Mouse (Mus musculus) heart, adult 8-10 months (tissue): ENCODE measurements around the gene H1fx. TPM values are rescaled to one million over a fixed set of nuclear protein-coding genes. Genes with fewer than 3 reads are reported as not detected.
A peak's percentile ranks its signal among the peaks of the same experiment; 100 is the strongest.
"Not testable (repeated sequence)": the region's sequence is repeated elsewhere in the genome, so short reads cannot be mapped to it uniquely, and the experiment has no call there.

ENCODE experiments used
- DNase-seq: peaks from one replicate; pipeline ENCODE4 v3.0.0; 2022; ENCODE audit warnings: low spot score
- microRNA-seq: library from miRNA; unstranded; fragments of <30 nt; microRNA quantifications from one replicate; pipeline ENCODE4 v1.2.0, GENCODE M21; 2022
- total RNA-seq, 4 experiments: library from RNA; stranded (reverse); gene quantifications; 2 replicates each; pipeline ENCODE4 v1.2.4; 2022

Gene H1fx
- total RNA-seq, 4 experiments from 2014 or later = 0.80 to 1.4 (median 1.2) TPM

- DNase-seq = no peak
These were observed 379 bp downstream of the H1fx start for GRCm38 (mm10) chr6:87981030-87981485.

DNA sequence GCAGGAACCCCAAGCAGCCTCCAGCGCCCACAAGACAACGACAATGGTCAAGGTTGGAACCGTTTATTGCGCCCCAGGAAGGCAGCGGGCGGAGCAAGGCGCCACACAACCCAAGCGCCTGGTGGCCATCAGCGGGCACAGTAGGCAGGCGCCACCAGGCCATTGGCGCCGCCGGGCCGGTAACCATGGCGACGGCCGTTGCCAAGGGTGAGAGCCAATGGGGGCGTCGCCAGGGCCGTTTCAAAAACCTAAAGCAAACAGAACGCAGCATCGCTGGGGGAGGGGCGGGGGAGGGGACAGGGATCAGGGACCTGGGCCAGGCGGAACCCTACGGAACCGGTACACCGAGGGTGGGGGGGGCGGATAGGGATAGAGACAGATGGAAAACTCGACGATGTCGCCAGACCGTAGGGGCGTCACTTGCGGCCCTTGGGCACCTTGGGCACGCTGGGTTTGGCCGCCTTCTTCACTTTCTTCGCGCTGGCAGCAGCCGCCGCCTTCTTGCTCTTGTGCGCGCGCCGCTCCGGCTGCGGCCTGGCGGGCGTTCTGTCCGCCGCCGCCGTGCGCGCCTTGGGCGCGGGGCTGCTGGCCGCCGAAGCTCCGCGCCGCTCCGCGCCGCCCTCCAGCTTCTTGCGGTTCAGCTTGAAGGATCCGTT lies 935 bp downstream of the H1fx start:
- no peak for DNase-seq

- DNase-seq = no peak
These were observed 1.7 kb downstream of the H1fx start for GRCm38 (mm10) chr6:87979728-87980127.

DNA sequence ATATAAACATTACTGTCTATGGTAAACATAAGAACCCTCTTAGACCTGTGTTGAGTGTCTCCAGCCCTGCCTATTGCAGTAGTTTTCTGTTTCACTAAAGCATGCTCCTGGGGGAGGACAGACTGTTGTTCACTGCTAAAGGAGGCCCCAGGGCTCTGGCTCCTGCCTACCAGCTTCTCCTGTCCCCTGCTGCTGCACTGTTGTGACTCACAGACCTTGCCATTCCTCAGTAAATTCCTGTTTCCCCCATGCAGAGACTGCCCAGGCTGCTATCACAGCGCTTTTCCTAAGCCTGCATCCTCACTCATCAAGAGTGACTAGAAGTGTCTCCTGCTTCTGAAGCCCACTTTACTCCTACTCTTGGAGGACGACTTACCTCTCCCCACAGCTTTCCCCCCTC lies 11.4 kb downstream of the H1fx start:
- DNase-seq = no peak

- not testable (repeated sequence) for DNase-seq
These were observed 19.0 kb downstream of the H1fx start for GRCm38 (mm10) chr6:87962457-87962856.

DNA sequence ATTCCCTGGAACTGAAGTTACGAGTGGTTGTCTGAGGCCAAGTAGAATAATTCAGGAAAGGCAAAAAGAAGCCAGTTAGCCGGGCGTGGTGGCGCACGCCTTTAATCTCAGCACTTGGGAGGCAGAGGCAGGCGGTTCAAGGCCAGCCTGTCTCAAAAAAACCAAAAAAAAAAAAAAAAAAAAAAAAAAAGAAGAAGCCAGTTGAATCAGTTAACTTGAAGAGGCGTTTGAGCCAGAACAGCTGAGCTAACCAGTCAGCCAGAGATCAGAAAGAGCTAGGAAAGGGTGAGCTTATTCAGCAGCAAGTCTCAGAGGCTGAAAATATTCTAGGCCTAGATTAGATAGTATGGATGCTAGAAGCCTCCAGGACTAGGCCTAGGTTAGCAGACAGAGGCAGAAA lies 39.3 kb downstream of the H1fx start:
- DNase-seq = no peak

DNA sequence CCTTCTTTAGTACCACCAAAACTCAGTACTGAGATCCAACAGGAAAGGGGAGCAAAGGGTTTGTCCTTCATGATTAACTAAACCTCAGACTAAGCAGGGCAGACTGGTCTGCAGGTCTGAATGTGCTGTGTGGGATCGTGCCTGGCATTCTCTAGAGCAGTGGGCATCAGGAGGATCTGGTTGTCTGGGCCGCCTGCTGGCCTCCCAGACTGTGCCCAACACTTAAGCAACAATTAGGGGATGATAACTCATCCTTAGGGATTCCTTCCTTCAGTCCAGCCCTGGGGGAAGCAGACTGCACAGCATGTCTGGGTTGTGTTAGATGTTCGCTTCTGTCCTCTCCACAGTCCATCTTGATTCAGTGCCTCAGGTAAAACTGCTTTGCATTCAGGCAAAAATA lies 42.5 kb downstream of the H1fx start:
- DNase-seq = no peak

GRCm38 (mm10) chr6:87937178-87937788 lies 44.2 kb downstream of the H1fx start:
- DNase-seq = no peak

DNA sequence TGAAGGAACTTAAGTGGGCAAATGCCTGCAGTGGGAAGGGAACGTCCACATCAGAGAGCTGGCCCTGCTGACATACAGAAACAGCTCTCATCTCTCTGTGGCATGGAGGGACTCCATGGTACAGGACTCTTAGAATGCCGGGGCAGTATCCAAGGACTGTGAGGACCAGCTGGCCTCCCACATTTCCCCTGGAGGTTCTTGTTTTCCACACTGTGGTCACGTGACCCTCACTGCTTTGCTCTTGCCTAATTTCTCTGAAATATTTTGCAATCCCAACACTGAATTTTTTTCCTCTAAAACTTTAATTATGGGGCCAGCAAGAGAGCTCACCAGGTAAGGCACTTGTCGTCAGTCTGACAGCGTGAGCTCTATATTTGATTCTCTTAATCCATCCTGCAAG lies 46.4 kb downstream of the H1fx start:
- peak; percentile 50 for DNase-seq

Small RNA genes within 50 kb of the gene (microRNA-seq; reads per million reads assigned to microRNA genes)
- gene Gm47286 = not detected

Other genes starting within 250 kb of the H1fx start
- 1 to 10 TPM in 3 of 4 experiments, under 1 TPM in 1; 0.81 to 3.6 (median 1.6) TPM for gene Gp9, start 203.6 kb downstream of the H1fx start, total RNA-seq
- gene Rab43, start 169.5 kb downstream of the H1fx start, total RNA-seq = 10 to 100 TPM in 1 of 4 experiments, 1 to 10 TPM in 3; 7.9 to 13.3 (median 9.0) TPM
- 1 to 10 TPM in 1 of 4 experiments, under 1 TPM in 1, not detected in 2; 0.24 to 1.9 TPM for gene Gm45140, start 145.8 kb downstream of the H1fx start, total RNA-seq
- 10 to 100 TPM; 18.4 to 28.1 (median 20.6) TPM for gene Isy1, start 142.8 kb downstream of the H1fx start, total RNA-seq
- 100 to 1,000 TPM; 315 to 376 (median 329) TPM for gene Cnbp, start 130.5 kb downstream of the H1fx start, total RNA-seq
- 10 to 100 TPM; 38.3 to 41.1 (median 40.0) TPM for gene Copg1, start 93.8 kb downstream of the H1fx start, total RNA-seq
- gene Hmces, start 67.7 kb downstream of the H1fx start, total RNA-seq = 1 to 10 TPM; 7.8 to 9.4 (median 9.1) TPM
- 100 to 1,000 TPM; 276 to 300 (median 281) TPM for gene Rab7, start 63.6 kb upstream of the H1fx start, total RNA-seq
- 100 to 1,000 TPM in 3 of 4 experiments, 10 to 100 TPM in 1; 92.5 to 117 (median 111) TPM for gene Rpn1, start 102.8 kb upstream of the H1fx start, total RNA-seq
- 10 to 100 TPM; 13.5 to 20.0 (median 17.4) TPM for gene Gata2, start 212.3 kb upstream of the H1fx start, total RNA-seq
- gene Dnajb8, start 240.6 kb upstream of the H1fx start, total RNA-seq = not detected